Mouse (Mus musculus) liver, embryonic 13.5 days (tissue): ENCODE data around the gene Adh7. TPM values are rescaled to one million over a fixed set of nuclear protein-coding genes. Genes with fewer than 3 reads are reported as not detected.

Source experiments
- ATAC-seq: fragments of 200-750 bp; cut with Nextera tagmentation; 2 replicates; pipeline ENCODE4 v1.8.0; 2017; ENCODE audit warnings: low read depth, mild to moderate bottlenecking, moderate number of reproducible peaks, moderate library complexity
- DNase-seq: peaks from one replicate; pipeline ENCODE4 v3.0.0; 2022
- H3K27ac ChIP-seq: fragments of 300-500 bp; sonication (generic); 2 replicates; pipeline ENCODE4 v1.5.1; 2015; ENCODE audit warnings: moderate library complexity, mild to moderate bottlenecking, inconsistent platforms
- H3K27me3 ChIP-seq: fragments of 300-500 bp; sonication (generic); 2 replicates; pipeline ENCODE4 v1.6.1; 2015; ENCODE audit warnings: mild to moderate bottlenecking, inconsistent platforms
- H3K36me3 ChIP-seq: fragments of 300-500 bp; sonication (generic); 2 replicates; pipeline ENCODE4 v1.6.1; 2015; ENCODE audit warnings: mild to moderate bottlenecking, inconsistent platforms
- H3K4me1 ChIP-seq: fragments of 300-500 bp; sonication (generic); replicated peaks from 2 replicates; pipeline ENCODE4 v1.6.1; 2015; ENCODE audit warnings: inconsistent platforms
- H3K4me2 ChIP-seq: fragments of 300-500 bp; sonication (generic); 2 replicates; pipeline ENCODE4 v1.6.1; 2015; ENCODE audit warnings: inconsistent platforms, mild to moderate bottlenecking, moderate library complexity
- H3K4me3 ChIP-seq: fragments of 300-500 bp; sonication (generic); replicated peaks from 2 replicates; pipeline ENCODE4 v1.5.1; 2015; ENCODE audit warnings: mild to moderate bottlenecking, inconsistent platforms
- H3K9ac ChIP-seq: fragments of 300-500 bp; sonication (generic); 2 replicates; pipeline ENCODE4 v1.6.1; 2015; ENCODE audit warnings: mild to moderate bottlenecking, inconsistent platforms
- H3K9me3 ChIP-seq: fragments of 300-500 bp; sonication (generic); replicated peaks from 2 replicates; pipeline ENCODE4 v1.6.1; 2016; ENCODE audit warnings: inconsistent platforms
- WGBS: fragments of 180-500 bp; shearing (Covaris S2); methylation state at CpG from one replicate; pipeline ENCODE4 v1.1.7; 2015; ENCODE audit not compliant: insufficient replicate concordance; 5-methylcytosine and 5-hydroxymethylcytosine counted together
- polyA plus RNA-seq: library from polyadenylated mRNA; unstranded; fragments of >200 nt; fragmentation: Nextera tagmentation; extraction: Ambion mirVana; gene quantifications from 2 replicates; pipeline ENCODE4 v1.2.1, GENCODE M21; 2015

The Adh7 gene
- 0.25 and 0.30 TPM in 2 replicates for polyA plus RNA-seq

DNA sequence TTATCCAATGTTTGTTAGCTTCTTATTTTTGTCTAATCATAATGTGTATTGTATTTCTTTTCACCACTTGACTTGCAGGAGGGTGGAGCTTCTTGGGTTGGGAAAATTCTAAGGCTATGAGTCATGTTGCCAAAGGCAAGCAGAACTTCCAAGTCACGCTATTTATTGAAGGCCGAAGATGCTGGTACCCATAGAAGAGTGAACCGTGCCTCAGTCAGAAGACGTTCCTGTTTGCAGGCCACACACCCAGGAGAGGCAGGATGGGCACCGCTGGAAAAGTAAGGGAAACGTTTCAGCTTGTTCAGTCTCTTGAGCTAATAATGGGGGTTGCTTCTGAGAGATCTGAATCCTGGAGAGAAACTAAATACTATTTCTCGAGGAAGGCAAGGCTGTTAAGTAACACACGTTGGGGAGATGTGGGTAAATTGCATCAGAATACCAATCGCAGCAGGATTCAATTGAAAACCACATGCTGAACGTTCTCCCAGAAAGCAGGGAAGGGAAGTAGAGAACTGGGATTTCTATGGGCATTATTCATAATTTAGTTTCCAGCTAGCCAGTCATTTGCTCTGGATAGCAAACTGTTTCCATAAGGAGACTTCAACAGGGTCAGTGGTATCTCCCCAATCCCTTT, at the start of gene Adh7:
Gene Adh7 (plus strand): TSS at position 130 of the 634 bp plus-strand sequence.
- no peaks in the 10 kb centered on the region for H3K9me3 ChIP-seq
- H3K27me3 ChIP-seq: no peaks in the 10 kb centered on the region
- no peaks in the 10 kb centered on the region for H3K4me1 ChIP-seq
- no peak within 1 kb of the TSS for H3K4me3 ChIP-seq
- no peak within 1 kb of the TSS for H3K4me2 ChIP-seq
- 61% methylated on average over 10 of the region's 10 CpGs for WGBS
- no peak within 1 kb of the TSS for H3K27ac ChIP-seq
- no peak for DNase-seq
- H3K9ac ChIP-seq: no peak within 1 kb of the TSS
- no peaks in the 10 kb centered on the region for H3K36me3 ChIP-seq
- no peak for ATAC-seq

DNA sequence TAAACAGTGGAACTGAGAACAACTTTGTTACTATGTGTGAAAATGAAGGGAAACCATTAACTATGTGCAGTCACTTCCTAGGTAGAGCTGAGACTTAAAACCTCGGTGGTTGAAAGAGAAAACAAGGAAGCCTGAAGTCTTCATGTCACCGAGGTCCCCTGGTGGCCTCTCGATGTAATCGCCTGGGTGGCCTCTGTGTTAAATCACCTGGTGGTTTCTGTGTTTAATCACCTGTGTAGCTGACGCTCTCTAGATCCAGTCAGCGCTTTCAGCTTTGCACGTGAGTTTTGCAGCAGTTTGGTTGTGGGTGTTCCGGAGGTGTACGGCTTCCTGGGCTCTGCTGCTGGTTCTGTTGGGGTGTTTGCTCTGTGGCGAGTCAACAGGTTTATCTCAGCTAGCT, 44.3 kb upstream of the Adh7 start:
- H3K4me1 ChIP-seq: no peaks in the 10 kb centered on the region
- no peaks in the 10 kb centered on the region for H3K36me3 ChIP-seq
- no peaks in the 10 kb centered on the region for H3K9me3 ChIP-seq
- no peak overlapping the region for H3K9ac ChIP-seq
- no peak for DNase-seq
- ATAC-seq: no peak
- no peak overlapping the region for H3K4me2 ChIP-seq
- H3K27me3 ChIP-seq: no peaks in the 10 kb centered on the region
- H3K27ac ChIP-seq: no peak overlapping the region
- WGBS: 70% methylated on average over 10 of the region's 10 CpGs
- no peak overlapping the region for H3K4me3 ChIP-seq

DNA sequence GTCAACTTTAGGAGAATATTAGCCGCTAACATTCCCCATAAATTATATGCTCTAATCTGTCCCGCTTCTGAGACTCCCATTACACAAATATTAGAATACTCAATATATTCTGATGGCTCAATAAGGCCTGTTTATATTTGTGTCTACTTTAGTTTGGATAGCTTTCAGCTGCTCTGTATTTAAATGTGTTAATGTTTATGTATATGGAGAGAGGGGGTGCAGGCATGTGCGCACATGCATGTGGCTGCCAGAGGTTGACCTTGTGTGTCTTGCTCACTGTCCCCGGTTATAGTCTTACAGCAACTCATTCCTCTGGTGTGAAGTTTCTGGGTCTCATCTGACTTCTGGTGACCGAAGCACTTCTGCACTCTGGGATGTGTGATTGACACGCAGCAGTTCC, 42.0 kb upstream of the Adh7 start:
- no peak overlapping the region for H3K27ac ChIP-seq
- DNase-seq (no peak), ATAC-seq (no peak)
- H3K9ac ChIP-seq: no peak overlapping the region
- H3K4me2 ChIP-seq: no peak overlapping the region
- WGBS: 82% methylated on average over 6 of the region's 6 CpGs
- no peaks in the 10 kb centered on the region for H3K27me3 ChIP-seq
- no peaks in the 10 kb centered on the region for H3K36me3 ChIP-seq
- no peaks in the 10 kb centered on the region for H3K4me1 ChIP-seq
- no peaks in the 10 kb centered on the region for H3K9me3 ChIP-seq
- no peak overlapping the region for H3K4me3 ChIP-seq

DNA sequence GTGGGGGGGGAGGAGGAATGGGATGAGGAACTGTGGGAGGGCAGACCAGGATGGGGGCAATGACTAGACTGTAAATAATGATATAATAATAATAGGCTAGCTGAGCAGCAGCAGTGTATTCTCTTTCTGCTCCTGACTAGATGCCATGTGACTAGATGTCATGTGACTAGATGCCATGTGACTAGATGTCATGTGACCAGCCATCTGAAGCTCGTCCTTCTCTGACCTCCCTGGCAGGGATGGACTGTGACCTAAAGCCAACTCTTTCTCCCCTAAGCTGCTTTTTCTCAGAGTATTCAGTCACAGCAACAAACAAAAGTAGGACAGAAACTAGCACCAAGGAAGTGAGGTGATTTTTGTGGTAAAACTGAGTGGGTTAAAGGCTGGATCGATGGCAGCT, 35.5 kb upstream of the Adh7 start:
- no peaks in the 10 kb centered on the region for H3K27me3 ChIP-seq
- no peak overlapping the region for H3K9ac ChIP-seq
- no peak overlapping the region for H3K4me2 ChIP-seq
- H3K4me3 ChIP-seq: no peak overlapping the region
- DNase-seq: no peak
- no peak overlapping the region for H3K27ac ChIP-seq
- H3K9me3 ChIP-seq: no peaks in the 10 kb centered on the region
- 52% methylated on average over 2 of the region's 2 CpGs for WGBS
- no peak for ATAC-seq
- H3K4me1 ChIP-seq: no peaks in the 10 kb centered on the region
- no peaks in the 10 kb centered on the region for H3K36me3 ChIP-seq

DNA sequence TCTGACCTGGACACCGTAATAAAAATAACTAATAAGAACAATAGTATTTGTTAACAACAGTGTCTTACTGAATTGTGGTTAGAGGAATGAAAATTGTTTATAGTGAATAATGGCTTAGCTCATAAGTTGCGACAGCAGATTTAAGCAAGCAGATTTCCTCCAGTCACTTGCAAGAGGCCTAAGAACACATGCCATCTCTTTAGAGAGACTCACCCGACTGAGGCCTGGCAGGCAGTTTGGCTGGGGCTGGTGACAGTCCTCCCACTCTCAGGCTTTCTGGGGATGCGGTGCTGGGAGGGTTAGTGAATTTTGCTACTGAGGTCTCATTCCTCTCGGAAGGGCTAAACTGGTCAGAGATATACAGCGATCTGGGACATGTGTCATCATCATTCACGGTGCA, 34.2 kb upstream of the Adh7 start:
- H3K4me1 ChIP-seq: no peaks in the 10 kb centered on the region
- ATAC-seq (no peak), DNase-seq (no peak)
- no peaks in the 10 kb centered on the region for H3K9me3 ChIP-seq
- H3K36me3 ChIP-seq: no peaks in the 10 kb centered on the region
- H3K27ac ChIP-seq: no peak overlapping the region
- no peak overlapping the region for H3K9ac ChIP-seq
- H3K27me3 ChIP-seq: no peaks in the 10 kb centered on the region
- WGBS: 75% methylated on average over 7 of the region's 7 CpGs
- no peak overlapping the region for H3K4me3 ChIP-seq
- H3K4me2 ChIP-seq: no peak overlapping the region

DNA sequence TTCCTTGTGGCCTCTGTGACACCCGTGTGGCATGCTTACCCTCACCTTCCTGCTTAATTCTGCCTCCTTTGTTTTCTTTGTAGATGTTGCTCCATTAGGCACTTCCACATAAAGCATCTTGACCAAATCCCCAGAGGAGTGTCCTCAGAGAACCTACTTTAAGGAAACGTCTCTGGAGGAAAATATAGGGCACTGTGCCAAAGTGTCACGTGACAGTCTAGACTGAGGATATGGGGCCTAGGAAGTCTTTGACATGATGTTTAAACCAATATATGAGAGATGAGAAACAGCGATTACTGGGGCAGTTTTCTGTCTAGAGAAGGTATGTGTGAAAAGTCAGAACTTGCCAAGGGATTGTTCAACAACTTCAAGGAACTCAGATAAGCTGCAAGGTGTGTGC, 32.3 kb upstream of the Adh7 start:
- no peak overlapping the region for H3K27ac ChIP-seq
- ATAC-seq: no peak
- H3K9me3 ChIP-seq: no peaks in the 10 kb centered on the region
- no peak overlapping the region for H3K4me2 ChIP-seq
- no peak overlapping the region for H3K9ac ChIP-seq
- 53% methylated on average over 4 of the region's 4 CpGs for WGBS
- no peaks in the 10 kb centered on the region for H3K36me3 ChIP-seq
- no peak overlapping the region for H3K4me3 ChIP-seq
- DNase-seq: no peak
- H3K27me3 ChIP-seq: no peaks in the 10 kb centered on the region
- no peaks in the 10 kb centered on the region for H3K4me1 ChIP-seq

DNA sequence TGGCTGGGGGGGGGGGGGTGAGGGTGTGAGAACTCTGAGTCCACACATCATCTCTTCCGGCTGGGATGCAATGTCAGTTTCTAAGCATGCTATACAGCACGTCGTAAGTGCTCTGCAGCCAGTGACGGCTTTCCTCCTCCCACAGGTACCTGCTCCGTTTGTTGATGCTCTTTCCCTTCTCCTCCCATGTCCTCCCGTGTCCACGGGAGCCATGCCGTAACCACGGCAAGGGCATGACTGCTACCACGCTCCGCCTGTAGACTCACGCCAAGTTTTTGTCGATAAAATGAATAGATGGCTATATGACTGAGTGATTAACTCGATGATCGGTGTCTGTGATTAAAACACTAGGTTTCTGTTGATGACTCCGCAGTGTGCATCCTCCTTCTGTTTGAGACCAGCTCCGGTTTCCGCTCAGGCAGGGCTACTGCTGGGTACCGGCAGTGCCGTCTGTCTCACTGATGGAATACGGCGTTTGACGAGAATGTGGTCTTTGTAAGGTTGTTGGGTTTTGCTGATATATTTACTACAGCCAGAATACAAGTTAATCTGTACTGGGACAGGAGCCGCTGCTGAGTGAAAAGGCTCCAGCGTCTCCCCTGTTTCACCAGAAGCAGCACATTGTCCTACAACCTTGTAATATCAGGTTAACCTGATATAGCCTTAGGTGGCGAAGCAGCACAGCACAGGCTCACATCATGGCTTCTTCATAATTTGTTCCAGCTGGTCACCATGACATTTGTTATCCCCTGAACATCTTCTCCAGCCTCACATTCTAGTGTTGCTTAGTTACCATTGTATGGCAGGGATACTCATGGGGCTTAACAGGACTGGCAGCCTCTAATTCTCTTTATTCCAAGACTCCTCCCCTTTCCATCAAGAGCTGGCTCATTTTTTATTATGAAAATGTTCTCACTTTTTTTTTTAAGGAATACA, 31.3 kb upstream of the Adh7 start:
- 85% methylated on average over 26 of the region's 26 CpGs for WGBS
- H3K27me3 ChIP-seq: no peaks in the 10 kb centered on the region
- H3K9ac ChIP-seq: no peak overlapping the region
- no peak overlapping the region for H3K4me2 ChIP-seq
- ATAC-seq: no peak
- DNase-seq: no peak
- H3K4me3 ChIP-seq: no peak overlapping the region
- H3K27ac ChIP-seq: no peak overlapping the region
- no peaks in the 10 kb centered on the region for H3K36me3 ChIP-seq
- no peaks in the 10 kb centered on the region for H3K9me3 ChIP-seq
- no peaks in the 10 kb centered on the region for H3K4me1 ChIP-seq

DNA sequence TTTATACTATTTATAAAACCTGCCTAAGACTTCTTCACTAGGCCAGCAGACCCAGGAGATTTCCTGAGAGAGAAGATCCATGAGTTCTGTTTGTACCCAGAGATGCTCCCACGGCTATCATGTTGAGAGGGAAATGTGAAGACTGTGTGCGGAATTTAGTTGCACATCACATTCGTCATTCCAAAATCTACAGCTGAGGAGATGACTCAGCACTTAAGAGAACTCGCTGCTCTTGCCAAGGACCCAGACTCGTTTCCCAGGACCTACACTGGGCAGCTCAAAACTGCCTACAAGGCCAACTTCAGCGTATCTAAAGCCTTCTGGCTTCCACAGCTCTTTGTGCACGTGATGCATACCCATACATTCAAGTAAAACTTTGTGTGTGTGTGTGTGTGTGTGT, 25.3 kb upstream of the Adh7 start:
- H3K4me2 ChIP-seq: no peak overlapping the region
- H3K9ac ChIP-seq: no peak overlapping the region
- DNase-seq (no peak), ATAC-seq (no peak)
- WGBS: 62% methylated on average over 7 of the region's 7 CpGs
- H3K9me3 ChIP-seq: no peaks in the 10 kb centered on the region
- no peak overlapping the region for H3K27ac ChIP-seq
- no peaks in the 10 kb centered on the region for H3K4me1 ChIP-seq
- no peaks in the 10 kb centered on the region for H3K27me3 ChIP-seq
- H3K36me3 ChIP-seq: no peaks in the 10 kb centered on the region
- no peak overlapping the region for H3K4me3 ChIP-seq

DNA sequence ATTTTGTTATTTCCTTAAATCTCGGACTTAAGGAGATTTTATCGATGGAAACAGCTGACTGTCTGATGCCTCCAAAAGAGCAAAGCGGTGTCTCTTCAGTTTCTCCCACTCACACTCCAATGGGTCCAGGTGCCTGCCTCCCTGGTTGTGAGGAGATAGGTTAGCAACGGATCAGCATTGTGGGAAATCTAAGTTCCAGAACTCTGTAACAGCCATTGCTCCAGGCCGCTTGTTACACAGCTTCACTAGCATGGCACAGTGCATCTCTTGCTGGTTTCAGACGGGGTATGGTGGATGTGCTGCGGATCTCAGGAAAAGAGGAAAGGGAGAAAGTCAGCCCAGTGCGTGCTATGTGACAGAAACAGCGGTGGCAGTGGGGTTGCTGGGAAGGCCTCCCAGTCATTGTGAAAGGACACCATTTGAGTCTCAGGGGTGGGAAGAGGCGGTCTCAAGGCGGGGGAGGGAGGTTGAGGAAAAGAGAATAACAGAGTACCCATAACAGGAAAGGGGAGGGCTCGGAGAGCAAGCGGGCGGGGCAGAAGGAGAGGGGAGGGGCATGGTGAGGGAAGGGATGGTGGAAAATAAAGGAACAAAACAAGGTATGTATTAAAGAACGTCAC, 23.8 kb upstream of the Adh7 start, which contains the start of gene 4930579F01Rik:
Gene 4930579F01Rik (minus strand): TSS at position 143 of the 620 bp plus-strand sequence.
- no peaks in the 10 kb centered on the region for H3K4me1 ChIP-seq
- H3K27ac ChIP-seq: no peak within 1 kb of the TSS
- H3K4me3 ChIP-seq: no peak within 1 kb of the TSS
- no peaks in the 10 kb centered on the region for H3K36me3 ChIP-seq
- H3K27me3 ChIP-seq: no peaks in the 10 kb centered on the region
- no peak within 1 kb of the TSS for H3K4me2 ChIP-seq
- no peak for ATAC-seq
- DNase-seq: no peak
- no peak within 1 kb of the TSS for H3K9ac ChIP-seq
- 64% methylated on average over 15 of the region's 15 CpGs for WGBS
- no peaks in the 10 kb centered on the region for H3K9me3 ChIP-seq

DNA sequence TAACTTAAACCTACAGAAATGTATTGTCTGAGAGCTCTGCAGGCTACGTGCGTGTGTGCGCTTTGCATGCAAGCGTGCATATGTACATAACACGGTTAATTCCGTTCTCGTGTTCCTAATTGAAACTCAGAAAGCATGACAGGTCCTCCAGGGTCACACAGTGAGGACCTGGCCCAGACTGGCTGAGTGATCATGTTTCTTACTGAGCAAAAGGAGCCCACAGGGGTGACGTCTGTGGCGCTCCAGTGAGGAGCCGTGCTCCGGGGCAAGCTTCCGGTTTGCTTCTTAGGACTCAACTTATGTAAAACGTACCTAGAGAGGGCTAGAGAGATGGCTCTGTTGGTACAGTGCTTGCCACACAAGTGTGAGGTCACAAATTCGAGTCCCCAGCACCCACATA, 20.5 kb upstream of the Adh7 start:
- Histone ChIP-seq H3K27me3 (no peaks in the 10 kb centered on the region), H3K9ac (no peak overlapping the region), H3K4me3 (no peak overlapping the region), H3K4me1 (no peaks in the 10 kb centered on the region), H3K9me3 (no peaks in the 10 kb centered on the region), H3K27ac (no peak overlapping the region), H3K4me2 (no peak overlapping the region), H3K36me3 (no peaks in the 10 kb centered on the region)
- WGBS: 76% methylated on average over 14 of the region's 14 CpGs
- ATAC-seq (no peak), DNase-seq (no peak)

DNA sequence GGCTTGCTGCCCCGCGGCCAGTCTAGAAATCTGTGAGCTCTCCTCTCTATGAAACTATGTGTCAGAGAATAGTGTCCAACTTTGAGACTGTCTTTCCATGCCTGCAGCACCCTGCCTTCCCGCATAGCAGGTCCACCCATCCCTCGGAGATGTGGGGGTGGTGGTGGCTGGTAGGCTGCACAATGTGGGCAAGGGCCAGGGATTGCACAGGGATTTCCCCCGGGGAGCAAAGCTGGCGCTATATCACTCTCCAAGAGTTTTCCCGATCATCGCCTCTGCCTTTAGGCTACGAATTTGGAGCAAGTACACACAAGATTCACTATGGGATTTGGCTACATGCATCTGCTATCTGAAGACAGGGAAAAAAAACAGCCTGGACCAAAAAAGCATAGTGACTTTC, 20.0 kb upstream of the Adh7 start:
- Histone ChIP-seq H3K27ac (no peak overlapping the region), H3K4me2 (no peak overlapping the region), H3K36me3 (no peaks in the 10 kb centered on the region), H3K9ac (no peak overlapping the region), H3K9me3 (no peaks in the 10 kb centered on the region), H3K27me3 (no peaks in the 10 kb centered on the region), H3K4me1 (no peaks in the 10 kb centered on the region), H3K4me3 (no peak overlapping the region)
- ATAC-seq (no peak), DNase-seq (no peak)
- 54% methylated on average over 9 of the region's 9 CpGs for WGBS
